Mouse (Mus musculus): ENCODE results near the gene Reep6. TPM values are rescaled to one million over a fixed set of nuclear protein-coding genes. Genes with fewer than 3 reads are reported as not detected.
A peak's percentile ranks its signal among the peaks of the same experiment; 100 is the strongest.

The Reep6 gene
- total RNA-seq, 2 experiments from 2014 or later, result 13.3 to 14.8 TPM

- intact Hi-C loops (cut with DNase I), result no loop called here
- no peak for DNase-seq
Observed at GRCm38 (mm10) chr10:80348981-80349380, 19.2 kb downstream of the Reep6 start.

- peak; percentile 84 for DNase-seq
- intact Hi-C loops (cut with DNase I), result no loop called here
Observed at GRCm38 (mm10) chr10:80350292-80350691, 20.5 kb downstream of the Reep6 start.

- no peak for DNase-seq
- intact Hi-C loops (cut with DNase I), result no loop called here
Observed at GRCm38 (mm10) chr10:80351896-80352295, 22.1 kb downstream of the Reep6 start.

GRCm38 (mm10) chr10:80352727-80353126 is 23.0 kb downstream of the Reep6 start:
- DNase-seq, result no peak
- intact Hi-C loops (cut with DNase I), result no loop called here

- intact Hi-C loops (cut with DNase I), result no loop called here
- no peak for DNase-seq
Observed at GRCm38 (mm10) chr10:80355431-80355830, 25.7 kb downstream of the Reep6 start.

GRCm38 (mm10) chr10:80356001-80356682 is 26.4 kb downstream of the Reep6 start, which contains the start of gene Plk5:
Gene Plk5, plus strand, starts transcription at chr10:80356459.
- DNase-seq, result no peak
- intact Hi-C loops (cut with DNase I), result no loop called here

- no peak for DNase-seq
- intact Hi-C loops (cut with DNase I), result no loop called here
Observed at GRCm38 (mm10) chr10:80356737-80357136, 27.0 kb downstream of the Reep6 start.

GRCm38 (mm10) chr10:80357336-80357735 is 27.6 kb downstream of the Reep6 start:
- no peak for DNase-seq
- intact Hi-C loops (cut with DNase I), result no loop called here

GRCm38 (mm10) chr10:80357994-80358639 is 28.4 kb downstream of the Reep6 start:
- intact Hi-C loops (cut with DNase I), result no loop called here
- no peak for DNase-seq

GRCm38 (mm10) chr10:80363734-80364133 is 34.0 kb downstream of the Reep6 start:
- no peak for DNase-seq
- intact Hi-C loops (cut with DNase I), result no loop called here

GRCm38 (mm10) chr10:80365736-80366135 is 36.0 kb downstream of the Reep6 start:
- no peak for DNase-seq
- intact Hi-C loops (cut with DNase I), result no loop called here

GRCm38 (mm10) chr10:80367954-80368353 is 38.2 kb downstream of the Reep6 start:
- intact Hi-C loops (cut with DNase I), result no loop called here
- no peak for DNase-seq

- no peak for DNase-seq
- intact Hi-C loops (cut with DNase I), result no loop called here
Observed at GRCm38 (mm10) chr10:80368392-80368791, 38.6 kb downstream of the Reep6 start.

- DNase-seq, result no peak
- intact Hi-C loops (cut with DNase I), result no loop called here
Observed at GRCm38 (mm10) chr10:80369995-80370747, 40.4 kb downstream of the Reep6 start.

GRCm38 (mm10) chr10:80371411-80371966 is 41.7 kb downstream of the Reep6 start:
- intact Hi-C loops (cut with DNase I), result no loop called here
- peak; percentile 61 for DNase-seq

- intact Hi-C loops (cut with DNase I), result no loop called here
- no peak for DNase-seq
Observed at GRCm38 (mm10) chr10:80371983-80372382, 42.2 kb downstream of the Reep6 start.

- intact Hi-C loops (cut with DNase I), result no loop called here
- DNase-seq, result no peak
Observed at GRCm38 (mm10) chr10:80372706-80373105, 43.0 kb downstream of the Reep6 start.

- peak; percentile 76 for DNase-seq
- intact Hi-C loops (cut with DNase I), result no loop called here
Observed at GRCm38 (mm10) chr10:80374063-80374462, 44.3 kb downstream of the Reep6 start.

- peak; percentile 97 for DNase-seq
- intact Hi-C loops (cut with DNase I), result loop anchor here (5.0 kb wide), 1 partner anchor 34 kb away; no protein-coding TSS in a partner anchor
Observed at GRCm38 (mm10) chr10:80376160-80376559, 46.4 kb downstream of the Reep6 start.

GRCm38 (mm10) chr10:80377716-80378115 is 48.0 kb downstream of the Reep6 start:
- peak; percentile 57 for DNase-seq
- intact Hi-C loops (cut with DNase I), result loop anchor here (5.0 kb wide), 1 partner anchor 35 kb away; no protein-coding TSS in a partner anchor
